Mouse (Mus musculus): ENCODE measurements around the gene Jmjd8.

The Jmjd8 gene

DNA sequence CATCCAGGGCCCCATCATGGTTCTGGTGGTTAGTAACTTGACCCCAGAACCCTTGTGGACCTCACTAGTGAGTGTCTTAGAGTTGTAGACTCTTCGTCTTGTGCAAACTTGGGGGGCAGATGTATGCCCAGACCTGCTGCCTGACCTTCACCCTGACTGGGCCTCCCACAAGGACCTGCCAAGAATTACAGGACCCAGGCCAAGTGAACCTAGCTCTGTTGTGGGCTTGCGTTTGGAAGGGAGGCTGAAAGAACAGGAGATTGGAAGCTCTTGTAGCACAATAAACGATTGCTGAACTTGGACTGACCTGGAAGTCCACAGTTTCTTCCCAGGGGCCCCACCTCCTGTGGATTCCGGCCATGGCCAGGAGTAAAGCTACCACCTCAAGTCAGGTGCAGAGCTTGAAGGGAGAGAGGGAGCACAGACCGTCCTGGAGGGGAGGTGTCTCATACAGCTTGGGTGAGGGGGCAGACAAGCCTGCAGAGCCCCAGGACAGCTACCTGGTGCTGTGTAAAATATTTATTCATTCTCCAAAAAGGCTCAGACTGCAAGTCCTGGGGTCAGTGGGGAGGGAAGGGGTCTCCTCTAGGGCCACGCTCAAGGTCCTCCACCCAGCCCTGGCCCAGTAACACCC is 5.4 kb downstream of the Jmjd8 start:
- no peak for DNase-seq

GRCm38 (mm10) chr17:25834595-25835222 is 6.0 kb downstream of the Jmjd8 start:
- no peak for DNase-seq

DNA sequence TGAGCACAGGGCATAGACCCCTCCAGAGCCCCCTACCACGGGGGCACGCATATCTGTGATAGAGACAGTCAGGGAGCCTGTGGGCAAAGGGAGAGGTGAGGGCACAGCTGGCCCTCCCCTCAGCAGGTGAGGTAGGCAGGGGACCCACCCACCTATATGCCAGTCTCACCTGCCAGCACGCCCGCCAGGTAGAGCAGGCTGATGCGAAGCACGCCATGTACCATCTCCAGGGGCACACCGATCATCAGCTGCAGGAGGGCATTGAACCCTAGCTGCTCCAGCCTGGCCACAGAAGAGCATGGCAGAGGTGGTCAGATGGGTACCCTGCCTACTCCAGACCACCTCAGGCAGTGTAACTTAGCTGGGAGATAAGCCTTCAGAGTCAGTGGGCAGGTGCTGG is 6.6 kb downstream of the Jmjd8 start:
- DNase-seq = no peak

DNA sequence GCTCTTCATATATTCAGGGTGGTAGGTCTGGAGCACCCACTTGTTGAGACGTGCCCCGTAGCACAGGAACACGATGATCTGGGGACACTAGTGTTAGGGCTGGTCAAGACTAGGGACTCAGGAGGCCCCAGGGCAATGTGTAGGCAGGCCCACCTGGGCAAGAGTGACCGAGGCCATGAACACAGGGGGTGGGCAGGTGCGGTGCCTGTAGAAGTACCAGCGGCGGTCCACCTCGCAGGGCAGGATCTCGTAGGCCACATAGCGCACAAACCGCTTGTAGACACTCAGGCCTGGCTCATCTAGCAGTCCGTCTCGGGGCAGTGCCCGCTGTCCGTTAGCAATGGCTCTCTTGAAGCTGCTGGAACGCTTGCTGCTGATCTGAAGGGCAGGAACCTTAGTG is 7.1 kb downstream of the Jmjd8 start:
- DNase-seq = no peak

DNA sequence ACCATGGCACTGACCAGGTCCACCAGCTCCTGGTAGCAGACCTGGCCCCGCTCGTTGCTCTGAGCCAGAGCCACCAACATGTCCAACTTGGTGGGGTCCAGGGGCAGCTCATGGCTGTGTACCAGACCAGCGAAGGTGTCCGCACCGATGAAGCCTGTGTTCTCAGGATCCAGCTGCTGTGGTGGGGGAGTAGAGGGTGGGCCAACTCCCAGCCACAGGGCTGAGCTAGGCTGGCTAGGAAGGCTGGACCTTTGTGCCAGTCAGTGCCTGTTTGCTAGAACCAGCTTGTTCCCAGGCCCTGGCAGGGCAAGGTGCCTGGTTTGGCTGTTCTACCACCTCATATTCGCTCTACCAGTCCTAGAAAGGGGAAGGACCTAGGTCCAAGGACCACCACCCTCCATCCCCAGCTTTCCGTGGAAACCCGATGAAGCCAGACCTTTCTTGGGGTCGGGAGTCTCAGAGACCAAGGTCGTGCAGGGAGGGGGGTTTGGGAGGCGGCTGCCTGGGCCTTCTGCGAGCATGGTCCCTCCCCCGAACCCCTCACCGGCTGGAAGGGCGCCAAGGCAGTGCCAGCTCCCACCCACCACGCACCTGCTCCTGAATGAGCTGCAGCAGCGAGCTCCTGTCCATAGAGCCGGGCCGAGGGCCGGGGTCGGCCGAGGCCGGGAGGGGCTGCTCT is 7.9 kb downstream of the Jmjd8 start:
- no peak for DNase-seq

GRCm38 (mm10) chr17:25837076-25837410 is 8.4 kb downstream of the Jmjd8 start, which contains the start of gene Rhbdl1:
TSS of gene Rhbdl1 (minus strand) at chr17:25837295.
- peak; percentile 90 for DNase-seq

GRCm38 (mm10) chr17:25837533-25837932 is 8.9 kb downstream of the Jmjd8 start:
- DNase-seq = no peak

GRCm38 (mm10) chr17:25838904-25839303 is 10.2 kb downstream of the Jmjd8 start:
- DNase-seq = no peak

DNA sequence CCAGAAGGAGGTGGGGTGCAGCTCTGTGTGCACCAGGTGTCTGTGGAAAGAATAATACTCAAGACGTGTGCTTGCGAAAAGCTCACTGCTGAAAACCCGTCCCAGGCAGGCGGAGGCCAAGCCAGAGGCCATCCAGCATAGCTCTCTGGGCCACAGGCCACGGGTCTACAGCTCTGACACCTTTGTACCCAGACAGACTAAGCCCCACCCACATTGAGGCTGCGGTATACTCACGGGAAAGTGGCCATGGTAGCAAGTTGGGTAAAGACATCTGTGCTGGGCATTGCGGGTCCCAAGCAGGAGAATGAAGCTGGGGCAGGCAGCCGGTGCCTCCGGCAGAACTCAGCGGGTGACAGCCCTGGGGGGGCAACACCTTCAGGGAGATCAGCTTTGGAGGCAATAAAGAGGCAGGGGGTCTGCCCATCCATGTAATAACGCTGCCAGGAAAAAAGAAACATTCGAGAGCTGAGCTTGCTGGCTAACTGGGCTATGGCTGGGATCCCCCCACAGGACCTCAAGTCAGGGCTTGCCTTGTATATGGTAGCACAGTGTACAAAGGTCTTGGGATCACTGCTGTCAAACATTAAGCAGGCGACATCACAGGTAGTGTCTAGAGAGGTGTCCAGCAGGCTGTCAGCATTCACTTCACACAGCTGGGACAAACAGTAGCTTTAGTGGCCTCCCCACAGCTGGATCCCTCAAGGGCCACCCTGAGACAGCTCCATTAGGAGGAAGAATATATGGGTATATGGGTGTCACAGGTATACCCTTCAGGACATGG is 11.0 kb downstream of the Jmjd8 start:
- DNase-seq = no peak

DNA sequence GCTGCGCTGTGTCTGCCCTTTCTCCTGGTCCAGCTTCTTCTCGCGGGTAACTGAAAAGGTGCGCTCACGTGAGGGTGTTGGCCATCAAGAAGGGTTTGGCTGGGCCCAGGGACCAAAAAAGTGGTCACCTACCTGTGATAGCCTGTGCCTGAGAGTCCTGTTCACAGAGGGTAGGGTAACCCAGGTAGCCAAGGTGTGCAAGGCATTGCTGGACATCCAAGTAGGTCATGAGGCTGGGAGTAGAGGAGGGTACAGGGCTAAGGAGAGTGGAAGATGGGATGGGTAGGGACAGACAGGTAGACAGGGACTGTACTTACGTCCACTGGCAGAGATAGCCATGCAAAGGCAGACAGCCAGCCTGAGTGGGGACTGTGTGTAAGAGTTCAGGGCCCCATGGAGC is 11.9 kb downstream of the Jmjd8 start:
- DNase-seq = no peak

DNA sequence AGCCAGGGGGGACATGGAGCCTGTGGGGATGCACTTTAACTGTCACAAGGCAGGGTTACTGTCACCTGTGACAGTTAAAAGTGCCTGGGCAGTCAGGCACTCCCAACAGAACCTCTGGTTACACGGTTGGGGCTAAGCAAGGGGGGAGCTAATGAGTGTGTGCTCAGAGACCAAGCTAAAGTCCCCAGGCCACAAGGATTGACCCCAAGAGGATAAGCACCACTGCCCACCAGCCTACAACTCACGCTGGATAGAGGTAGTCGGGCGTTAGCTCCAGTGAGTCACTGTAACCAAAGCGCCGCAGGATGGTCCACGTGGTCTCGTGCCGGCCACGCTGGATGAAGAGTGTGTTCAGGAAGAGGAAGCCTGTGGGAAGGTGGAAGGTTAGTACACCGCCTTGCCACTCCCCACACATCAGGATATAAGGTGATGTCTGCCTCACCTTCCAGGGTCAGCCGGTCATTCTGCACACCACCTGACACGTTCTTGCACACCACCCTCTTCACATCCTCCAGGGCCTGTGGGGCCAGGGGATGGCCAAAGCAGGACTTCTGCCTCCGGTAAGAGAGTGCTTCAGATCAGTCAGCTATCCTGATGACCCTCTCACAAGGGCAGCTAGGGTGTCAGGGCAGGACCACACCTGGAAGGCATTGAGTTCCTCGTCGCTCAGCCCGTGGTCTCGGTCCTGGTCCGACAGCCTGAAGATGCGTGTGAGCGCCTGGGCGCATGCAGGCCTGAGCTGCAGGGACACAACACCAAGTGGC is 12.6 kb downstream of the Jmjd8 start, which contains the start of gene Gm20683:
Gene Gm20683, minus strand, starts transcription at position 647 of the 764 bp plus-strand sequence.
- DNase-seq = no peak

GRCm38 (mm10) chr17:25842509-25842908 is 13.8 kb downstream of the Jmjd8 start:
- no peak for DNase-seq

DNA sequence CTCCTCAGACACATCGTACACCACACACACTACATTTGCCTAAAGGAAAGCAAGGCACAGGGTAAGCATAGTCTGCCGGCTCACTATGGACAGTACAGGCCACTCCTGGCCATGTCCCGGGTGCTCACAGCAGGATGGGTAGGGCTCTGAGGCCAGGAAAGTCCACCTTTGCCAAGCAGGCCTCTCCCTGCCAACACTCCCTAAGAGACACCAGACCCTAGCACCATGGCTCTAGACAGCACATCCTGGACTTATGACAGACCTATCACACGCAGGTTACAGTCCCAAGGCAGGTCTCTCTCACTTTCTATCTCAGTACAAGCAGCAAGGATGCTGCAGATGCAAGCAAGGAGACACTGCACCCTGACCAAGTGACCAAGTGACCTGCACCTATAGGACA is 14.5 kb downstream of the Jmjd8 start:
- DNase-seq = no peak

DNA sequence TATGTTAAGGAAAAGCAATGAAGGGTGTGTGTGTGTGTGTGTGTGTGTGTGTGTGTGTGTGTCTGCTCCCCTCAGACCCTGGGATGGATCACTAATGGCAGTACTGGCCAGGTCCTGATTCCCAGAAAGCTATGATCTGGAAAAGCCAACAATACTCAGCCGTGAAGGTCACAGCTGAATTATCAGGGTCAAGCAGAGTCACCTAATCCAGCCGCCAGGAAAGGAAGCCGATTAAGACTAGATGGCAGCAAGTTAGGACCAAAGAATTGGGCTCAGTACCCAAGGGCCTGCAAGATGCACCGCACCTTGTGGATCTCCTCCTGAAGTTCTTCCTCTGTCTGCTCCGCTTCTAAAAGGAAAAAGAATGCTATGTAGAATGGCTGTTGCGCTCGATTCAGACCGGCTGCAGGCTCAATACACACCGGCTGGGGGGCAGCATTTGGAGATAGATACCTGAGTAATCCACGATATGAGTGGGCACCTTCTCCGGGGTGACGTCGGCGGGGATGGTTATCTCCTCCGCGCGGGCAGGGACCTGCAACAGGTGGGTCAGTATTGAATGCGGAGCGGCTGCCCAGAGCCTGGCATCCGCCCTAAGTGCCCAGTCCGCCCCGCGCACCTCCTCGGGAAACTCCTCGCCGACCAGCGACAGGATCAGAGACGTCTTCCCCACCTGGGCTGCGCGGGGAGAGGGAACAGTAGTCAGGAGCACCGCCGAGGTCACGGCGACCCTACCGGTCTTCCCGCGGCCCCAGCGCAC is 15.1 kb downstream of the Jmjd8 start:
- no peak for DNase-seq

DNA sequence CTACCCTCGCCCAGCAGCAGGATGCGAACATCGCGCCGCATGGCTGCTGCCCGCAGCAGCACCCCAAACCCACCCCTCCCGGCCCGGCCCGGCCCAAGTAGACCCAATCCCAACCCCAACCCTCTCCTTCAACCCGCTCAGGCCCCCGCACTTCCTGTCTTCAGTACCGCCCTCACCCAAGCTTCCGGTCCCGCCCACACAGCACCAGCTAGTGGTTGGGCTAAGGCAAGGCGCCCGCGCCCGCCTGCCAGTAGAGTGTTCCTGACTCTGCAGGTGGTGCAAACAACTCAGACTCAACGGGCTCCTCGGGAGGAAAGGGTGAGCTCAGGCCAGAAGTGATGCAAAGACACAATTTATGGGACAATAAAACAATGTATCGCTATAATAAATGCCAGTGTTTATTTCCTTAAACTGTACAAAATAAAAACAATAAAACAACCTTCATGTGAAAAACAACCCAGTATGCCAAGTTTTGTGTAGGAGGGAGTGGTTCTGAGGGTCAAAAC is 15.8 kb downstream of the Jmjd8 start, which contains the start of gene Rhot2:
Gene Rhot2, minus strand, starts transcription at position 456 of the 506 bp plus-strand sequence.
- peak; percentile 97 for DNase-seq

- no peak for DNase-seq
Observed at GRCm38 (mm10) chr17:25860229-25860628, 31.6 kb downstream of the Jmjd8 start.

- DNase-seq = peak; percentile 97
Observed at GRCm38 (mm10) chr17:25860832-25861703, 32.4 kb downstream of the Jmjd8 start, which contains the start of gene Wdr90. TSS of gene Wdr90 (minus strand) at chr17:25861501.

GRCm38 (mm10) chr17:25861704-25862612 is 33.3 kb downstream of the Jmjd8 start:
- DNase-seq = no peak

DNA sequence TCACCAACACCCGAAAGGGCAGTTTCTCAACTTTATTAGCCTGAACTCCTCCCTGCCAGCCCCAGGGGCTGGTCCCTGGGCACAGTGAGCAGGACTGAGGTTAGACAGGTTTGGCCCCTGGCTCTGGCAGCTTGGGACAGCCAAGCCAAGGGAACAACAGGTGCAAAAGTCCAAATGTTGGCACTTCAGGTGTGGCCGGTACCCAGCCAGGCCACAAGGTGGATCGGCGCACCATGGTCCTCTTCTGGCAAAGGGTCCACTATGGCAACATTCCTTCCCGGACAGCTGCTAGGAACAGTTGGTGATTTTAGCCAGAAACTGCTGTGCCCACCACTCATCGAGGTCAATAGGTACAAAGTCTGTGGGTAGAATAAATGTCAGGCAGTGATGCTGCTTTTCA is 35.0 kb downstream of the Jmjd8 start:
- DNase-seq = no peak

Data from right cerebral cortex, adult 18-20 months (tissue).